Mouse (Mus musculus) v-Abl transformed pro-B cells (cell line): ENCODE data around the gene Sbno1.

Source experiments
- in situ Hi-C, 2 experiments: fragments of 400-800 bp; cut with MboI; formaldehyde crosslinking; loops; one replicate each; pipeline ENCODE4 v1.15.1; 2025; ENCODE audit not compliant: unreplicated experiment in 2 of 2

Sbno1 gene

DNA sequence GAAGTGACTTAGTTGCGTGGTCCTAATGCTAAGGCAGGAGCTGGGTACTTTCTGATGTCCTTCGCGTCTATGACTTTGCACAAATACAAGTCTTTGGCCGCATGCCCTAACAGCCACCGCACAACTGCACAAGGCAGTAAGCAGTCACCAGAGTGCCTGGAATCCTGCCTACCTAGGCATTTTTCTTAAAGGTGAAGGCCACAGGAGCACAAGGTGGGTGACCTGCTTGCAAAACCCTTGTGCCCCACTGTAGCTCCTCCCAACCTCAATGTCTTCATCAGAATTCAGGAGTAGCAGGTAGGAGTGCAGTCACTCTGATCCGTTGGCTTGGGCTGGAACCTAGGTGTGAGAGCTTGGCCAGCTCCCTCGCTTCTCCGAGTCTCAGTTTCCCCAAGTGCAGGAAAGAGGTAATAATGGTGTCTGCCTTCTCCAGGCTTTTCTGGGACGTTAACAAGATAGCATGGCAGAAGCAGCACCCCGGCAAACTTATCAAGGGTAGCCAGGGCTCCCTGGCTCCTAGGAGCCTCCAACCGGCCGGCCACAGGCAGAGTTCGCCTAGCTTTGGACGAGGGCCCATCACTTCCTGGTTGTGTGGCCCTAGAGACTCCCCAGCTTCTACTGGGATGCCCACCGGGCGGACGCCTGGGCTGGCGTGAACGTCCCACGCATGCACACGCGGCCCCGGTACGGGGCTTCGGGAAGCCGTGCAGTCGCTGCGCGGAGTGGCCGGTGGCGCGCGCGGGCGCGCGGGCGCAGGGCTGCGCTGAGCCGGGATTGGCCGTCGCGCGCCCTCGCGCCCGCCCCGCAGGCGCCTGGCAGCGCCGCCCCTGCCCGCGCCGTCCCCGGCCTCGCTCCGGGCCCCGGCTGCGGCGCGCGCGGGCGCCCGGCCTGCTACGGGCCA is 19.1 kb upstream of the Sbno1 start:
- in situ Hi-C loops: loop anchor here (5.0 to 25.0 kb wide), 2 partner anchors 32 to 917 kb away; partner anchors contain the start of gene Rilpl2 (in 1 of the 2)

DNA sequence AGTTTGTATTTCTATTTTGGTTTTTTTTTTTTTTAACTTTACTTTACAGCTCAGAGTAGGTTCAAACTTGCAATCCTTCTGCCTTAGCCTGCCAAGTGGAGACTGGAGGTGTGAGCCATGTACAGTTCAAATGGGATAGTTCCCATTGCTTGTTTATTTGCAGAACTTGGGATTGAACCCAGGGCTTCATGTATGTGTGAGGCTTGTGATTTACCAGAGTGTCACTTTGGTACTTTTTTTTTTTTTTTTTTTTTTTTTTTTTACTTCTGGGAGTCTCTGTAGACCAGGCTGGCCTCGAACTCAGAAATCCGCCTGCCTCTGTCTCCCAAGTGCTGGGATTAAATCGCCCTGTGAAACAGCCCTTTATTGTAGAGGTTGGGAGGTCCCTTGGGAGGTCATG is 18.4 kb upstream of the Sbno1 start:
- in situ Hi-C loops: loop anchor here (5.0 to 25.0 kb wide), 2 partner anchors 33 to 918 kb away; partner anchors contain the start of gene Rilpl2 (in 1 of the 2)

DNA sequence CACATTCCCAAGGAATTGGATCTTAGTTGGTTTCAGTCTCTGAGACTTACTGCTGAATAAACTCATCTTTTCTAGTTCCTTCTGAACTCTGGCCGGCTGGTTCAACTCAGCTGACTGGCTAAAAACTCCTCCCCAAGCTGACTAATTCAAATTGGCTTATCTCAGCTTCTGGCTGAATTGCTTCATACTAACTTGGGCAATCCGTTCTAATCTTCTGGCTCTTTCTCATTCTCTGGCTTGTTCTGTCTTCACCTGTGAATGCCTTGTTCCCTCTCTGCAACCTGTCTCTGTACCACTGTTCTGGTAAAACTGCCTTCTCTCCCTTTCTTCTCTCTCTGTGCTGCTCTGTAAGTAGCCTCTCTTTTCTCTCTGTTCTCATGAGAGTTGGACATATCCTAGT is 16.8 kb upstream of the Sbno1 start:
- in situ Hi-C loops: loop anchor here (5.0 to 25.0 kb wide), 2 partner anchors 35 to 920 kb away; partner anchors contain the start of gene Rilpl2 (in 1 of the 2)

DNA sequence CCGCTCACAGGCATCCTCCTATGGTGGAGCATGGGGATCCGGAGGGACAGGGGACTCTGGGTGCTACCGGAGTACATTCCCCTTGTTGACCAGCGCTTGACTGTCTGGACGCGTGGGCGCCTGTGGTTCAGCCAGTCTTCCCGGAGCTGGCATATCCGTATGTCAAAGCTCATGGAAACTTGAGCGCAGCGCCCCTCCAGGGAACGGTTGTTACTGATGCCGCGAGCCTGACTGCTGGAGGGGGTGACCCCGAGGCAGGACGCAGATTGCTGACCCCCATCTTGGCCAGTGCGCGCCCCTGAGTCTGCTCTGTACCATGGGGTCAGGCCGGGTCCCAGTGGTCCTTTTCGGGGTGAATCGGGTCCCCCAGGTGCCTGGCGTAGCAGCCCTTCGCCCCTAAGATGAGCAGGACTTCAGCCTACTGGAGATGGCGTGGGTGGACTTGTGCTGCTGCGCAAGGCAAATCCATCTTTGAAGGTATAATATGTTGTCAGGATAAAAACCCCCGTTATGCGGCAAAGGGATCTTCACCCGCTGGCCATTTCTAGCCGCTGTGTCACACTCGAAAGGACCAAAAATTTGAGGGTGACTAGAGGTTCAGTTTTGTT is 14.4 kb upstream of the Sbno1 start:
- in situ Hi-C loops: loop anchor here (5.0 to 25.0 kb wide), 2 partner anchors 37 to 922 kb away; partner anchors contain the start of gene Rilpl2 (in 1 of the 2)

DNA sequence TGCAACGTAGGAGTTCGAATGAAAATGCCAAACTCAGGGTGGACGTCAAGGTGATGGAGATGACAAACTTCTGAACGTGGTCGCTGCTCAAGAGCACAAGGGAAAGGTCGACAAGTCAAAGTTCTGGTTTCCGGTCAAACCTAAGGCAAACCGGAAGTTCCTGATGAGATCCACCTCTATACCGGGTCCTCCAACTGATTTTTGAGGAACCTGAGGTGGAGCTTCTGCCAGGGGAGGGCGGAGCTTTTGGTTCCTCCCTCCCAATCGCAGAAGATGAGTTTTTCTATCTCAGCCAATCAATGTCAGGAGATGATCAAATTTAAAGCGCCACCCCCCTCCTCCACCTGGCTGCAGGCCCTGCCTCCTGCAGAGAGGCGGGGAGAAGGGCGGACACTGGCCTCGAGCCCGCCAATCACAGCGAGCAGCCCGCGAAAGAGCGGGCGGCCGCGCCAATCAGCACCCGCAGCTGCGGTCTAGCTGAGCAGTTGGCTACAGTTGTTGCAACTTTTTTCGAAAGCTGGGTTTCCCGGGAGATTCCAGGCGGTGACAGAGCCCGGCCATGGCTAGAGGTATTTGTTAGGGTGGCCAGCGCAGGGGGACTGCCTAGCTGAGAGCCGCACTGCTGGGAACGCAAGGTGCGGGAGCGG is 13.8 kb upstream of the Sbno1 start, which contains the start of gene Kmt5a:
Gene Kmt5a, plus strand, starts transcription at position 484 of the 647 bp plus-strand sequence.
- in situ Hi-C loops: loop anchor here (5.0 to 25.0 kb wide), 6 partner anchors 38 to 923 kb away; partner anchors contain the start of genes Rilpl1 (in 1 of the 2) and Rilpl2 (in 1 of the 2)

DNA sequence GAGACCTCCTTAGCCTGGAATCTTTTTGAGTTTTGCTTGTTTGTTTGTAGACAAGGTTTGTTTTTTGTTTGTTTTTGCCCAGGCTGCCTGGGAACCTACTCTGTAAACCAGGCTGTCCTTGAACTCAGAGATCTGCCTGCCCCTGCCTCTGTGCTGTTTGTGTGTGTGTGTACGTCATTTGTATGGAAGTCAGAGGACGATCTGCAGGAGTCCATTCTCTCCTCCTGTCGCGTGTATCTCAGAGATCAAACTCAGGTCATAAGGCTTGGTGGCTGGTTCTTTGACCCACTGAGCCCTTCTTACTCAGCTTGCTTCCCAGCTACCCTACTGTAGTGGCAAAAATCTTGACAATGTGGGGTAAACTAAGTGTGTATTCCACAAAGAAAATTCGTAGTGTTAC is 12.9 kb upstream of the Sbno1 start:
- in situ Hi-C loops: loop anchor here (5.0 to 25.0 kb wide), 5 partner anchors 49 to 924 kb away; partner anchors contain the start of gene Rilpl1 (in 1 of the 2)

DNA sequence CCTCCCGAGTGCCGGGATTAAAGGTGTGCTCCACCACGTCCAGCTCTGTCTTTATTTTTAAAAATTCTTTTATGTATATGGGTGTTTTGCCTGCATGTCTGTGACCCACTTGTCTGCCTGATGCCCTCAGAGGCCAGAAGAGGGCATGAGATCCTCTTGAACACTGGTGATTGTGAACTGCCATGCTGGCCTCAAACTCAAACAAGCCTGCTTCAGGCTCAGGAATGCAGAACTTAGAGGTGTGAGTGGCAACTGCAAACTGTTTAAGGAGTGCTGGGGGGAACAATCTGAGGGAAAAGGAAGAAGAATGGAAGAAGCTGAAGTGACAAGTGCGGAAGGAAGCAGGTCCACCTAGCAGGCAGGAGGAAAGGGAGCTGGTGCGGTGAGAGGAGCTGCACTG is 12.4 kb upstream of the Sbno1 start:
- in situ Hi-C loops: loop anchor here (5.0 to 25.0 kb wide), 5 partner anchors 49 to 924 kb away; partner anchors contain the start of gene Rilpl1 (in 1 of the 2)

DNA sequence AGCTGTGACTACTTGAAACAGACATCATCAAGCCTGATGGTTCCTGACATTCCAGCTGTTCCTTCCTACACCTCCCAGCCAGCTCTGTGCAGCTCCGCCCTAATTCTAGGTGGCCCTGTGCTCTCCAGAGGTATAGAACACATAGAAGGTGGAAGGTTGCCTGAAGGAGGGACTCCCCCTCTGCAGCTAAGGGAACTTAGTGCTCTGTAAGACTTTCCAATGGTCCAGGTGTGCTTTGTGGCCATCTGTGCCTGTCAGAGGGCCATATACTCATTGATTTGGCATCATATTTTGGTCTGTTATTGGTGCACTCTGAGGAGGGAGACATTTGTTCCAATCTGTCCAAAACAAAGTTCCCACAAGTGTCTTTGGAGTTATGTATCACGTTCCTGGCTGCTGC is 7.2 kb upstream of the Sbno1 start:
- in situ Hi-C loops: loop anchor here (5.0 to 25.0 kb wide), 3 partner anchors 434 to 929 kb away; no protein-coding TSS in a partner anchor

DNA sequence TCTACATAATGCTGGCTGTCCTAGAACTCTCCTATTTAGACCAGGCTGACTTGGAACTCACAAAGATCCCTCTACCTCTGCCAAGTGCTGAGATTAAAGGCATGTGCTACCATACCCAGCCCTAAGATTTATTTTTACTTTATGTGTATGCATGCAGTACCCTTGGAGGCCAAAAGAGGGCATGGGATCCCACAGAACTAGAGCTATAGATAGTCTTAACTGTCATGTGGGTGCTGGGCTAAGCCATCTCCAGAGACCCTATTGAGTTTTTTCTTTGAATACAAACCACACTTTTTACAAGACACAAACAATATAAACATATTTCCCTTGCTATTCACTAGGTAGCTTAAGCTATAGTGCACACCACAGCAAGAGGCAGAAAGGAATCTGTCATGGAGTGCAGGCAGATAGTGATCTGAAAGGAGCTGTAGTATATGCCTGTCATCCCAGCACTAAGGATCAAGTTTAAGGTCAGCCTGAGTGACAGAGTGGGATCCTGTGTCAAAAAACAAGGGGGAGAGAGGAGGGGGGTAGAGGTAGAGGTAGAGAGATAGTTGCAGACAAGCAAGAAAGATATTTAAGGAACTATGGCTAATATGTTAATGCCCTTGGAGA is 6.7 kb upstream of the Sbno1 start:
- in situ Hi-C loops: loop anchor here (5.0 to 25.0 kb wide), 3 partner anchors 435 to 930 kb away; no protein-coding TSS in a partner anchor

DNA sequence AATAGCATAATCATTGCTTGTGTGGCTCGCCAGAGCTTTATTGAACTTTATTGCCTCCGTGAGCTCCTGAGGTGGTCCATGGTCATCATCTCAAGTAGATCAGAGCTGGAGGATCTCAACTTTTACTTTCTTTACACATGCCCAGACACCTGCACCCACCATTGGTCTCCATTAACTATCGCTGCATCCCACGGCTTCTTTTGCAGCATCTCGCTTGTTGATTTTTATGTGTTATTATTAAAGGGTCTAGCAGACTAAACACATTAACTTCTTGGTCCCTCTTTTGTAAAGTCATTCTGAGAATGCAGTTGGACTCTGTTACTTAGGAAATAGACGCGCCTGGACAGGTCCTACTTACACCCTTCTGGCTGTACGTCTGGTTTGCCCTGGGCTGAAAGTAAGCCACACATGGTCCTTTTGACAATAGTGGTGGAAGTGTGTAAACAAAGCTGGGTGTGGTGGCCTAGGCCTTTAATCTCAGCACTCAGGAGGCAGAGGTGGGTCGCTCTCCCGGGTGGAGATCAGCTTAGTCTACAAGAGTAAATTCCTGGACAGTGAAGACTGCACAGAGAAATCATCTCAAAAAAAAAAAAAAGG is 772 bp upstream of the Sbno1 start:
- in situ Hi-C loops: loop anchor here in 1 of 2 experiments (25.0 kb wide), 1 partner anchor 936 kb away; no protein-coding TSS in a partner anchor

DNA sequence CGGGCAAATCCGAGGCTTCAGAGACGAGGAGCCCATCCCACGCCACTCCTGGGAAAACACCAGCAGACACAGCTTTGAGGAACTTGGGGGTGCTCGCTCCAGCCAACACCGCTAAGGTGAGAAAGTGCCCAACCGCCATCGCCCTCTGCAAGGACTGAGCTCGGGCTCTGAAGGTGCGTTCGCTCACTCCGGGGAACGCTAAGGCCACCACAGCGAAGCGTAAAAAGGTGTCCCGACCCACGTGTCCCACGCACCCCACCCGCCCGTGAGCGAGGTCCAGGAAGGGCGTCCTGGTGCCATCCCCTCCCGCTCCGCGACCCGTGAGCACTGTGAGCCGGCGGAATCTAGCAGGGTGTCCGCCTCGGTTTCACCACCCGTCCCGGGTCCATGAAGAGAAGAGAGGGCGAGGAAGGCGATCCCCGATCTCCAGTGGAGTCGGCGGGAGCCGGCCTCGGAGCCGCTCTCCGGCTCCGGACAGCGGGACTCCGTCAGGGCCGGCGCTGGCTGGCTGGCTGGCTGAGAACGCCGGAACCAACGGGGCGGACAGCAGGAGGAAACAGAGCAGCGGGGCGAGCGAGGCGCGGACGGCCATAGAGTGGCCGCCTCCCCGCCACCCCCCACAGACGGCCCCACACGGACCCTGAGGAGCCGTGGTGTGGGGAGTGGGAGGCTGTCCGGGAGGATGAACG is 934 bp downstream of the Sbno1 start:
- in situ Hi-C loops: loop anchor here in 1 of 2 experiments (25.0 kb wide), 1 partner anchor 937 kb away; no protein-coding TSS in a partner anchor

DNA sequence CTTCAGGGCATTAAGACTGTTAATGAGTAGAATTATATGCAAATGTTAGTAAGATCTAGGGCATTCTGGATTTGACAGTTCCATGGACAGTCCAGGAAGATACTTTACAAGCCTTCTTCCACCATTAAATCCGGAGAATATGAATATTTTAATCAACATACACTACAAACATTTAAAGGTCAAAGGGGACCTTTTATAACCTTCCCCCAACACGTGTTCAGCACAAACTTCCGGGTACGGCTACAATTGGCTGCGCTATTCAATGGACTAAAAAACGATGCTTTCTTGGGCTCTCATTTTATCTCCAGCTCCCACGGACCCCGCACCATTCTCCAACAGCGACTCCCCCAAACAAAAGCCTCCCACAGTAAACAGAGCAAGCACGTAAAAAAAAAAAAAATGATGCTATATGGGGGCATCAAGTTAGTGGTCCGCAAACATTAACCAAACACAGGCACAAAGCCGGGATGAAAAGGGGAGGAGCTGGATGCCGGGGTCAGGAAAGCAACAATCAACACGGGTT is 1.5 kb downstream of the Sbno1 start:
- in situ Hi-C loops: no loop called here

DNA sequence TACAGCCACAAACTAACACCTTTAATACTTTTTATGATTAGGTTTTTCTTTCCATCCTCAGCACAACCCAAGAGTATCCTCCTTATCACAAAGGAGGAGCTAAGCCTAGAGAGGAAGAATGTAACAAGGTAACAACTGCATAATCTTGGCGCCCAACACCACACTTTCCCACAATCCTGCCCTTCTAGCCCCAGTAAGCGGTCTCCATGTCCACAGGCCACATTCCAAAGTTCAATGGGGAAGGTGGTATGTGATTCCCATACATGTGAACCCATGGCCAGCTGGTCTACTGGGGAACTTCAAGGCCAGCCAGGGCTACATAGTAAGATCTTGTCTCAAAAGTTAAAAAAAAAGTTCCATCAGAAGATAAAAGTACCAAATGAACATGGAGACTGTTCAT is 4.0 kb downstream of the Sbno1 start:
- in situ Hi-C loops: no loop called here

DNA sequence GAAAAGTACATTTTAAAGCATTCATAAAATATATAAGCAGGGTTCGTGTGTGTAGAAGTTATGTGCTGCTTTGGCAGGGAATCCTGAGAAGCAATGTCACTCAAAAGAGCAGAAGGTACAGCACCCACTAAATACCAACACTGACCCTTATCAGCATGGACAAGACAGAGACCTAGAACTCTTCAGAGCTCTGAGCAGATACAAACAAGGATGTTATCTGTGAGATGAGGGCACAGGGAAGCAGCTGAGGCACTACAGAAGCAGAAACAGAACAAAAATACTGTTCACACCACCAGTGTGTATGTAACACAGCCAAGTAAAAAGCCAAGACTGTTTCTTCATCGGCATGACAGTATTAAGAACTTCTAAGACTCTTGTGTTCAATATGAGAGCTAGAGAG is 6.9 kb downstream of the Sbno1 start:
- in situ Hi-C loops: no loop called here

DNA sequence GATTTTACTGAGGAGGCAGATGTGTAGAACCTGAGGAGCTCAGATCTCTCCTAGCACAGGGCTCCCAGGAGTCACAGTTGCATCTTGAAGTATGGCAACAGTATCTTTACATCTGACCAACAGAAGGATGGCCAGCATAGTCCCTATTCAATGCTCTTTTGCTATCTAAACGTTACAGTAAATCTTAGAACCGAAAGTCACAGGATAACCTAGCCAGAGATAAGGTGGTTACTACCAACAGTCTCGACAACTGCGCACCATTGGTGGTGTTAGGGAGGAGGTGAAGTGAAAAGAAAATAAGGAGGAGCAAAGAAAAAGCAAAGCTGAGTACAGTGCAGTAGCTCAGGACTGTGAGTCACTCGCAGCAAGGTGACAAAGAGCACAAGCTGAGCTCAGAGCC is 13.6 kb downstream of the Sbno1 start:
- in situ Hi-C loops: no loop called here

DNA sequence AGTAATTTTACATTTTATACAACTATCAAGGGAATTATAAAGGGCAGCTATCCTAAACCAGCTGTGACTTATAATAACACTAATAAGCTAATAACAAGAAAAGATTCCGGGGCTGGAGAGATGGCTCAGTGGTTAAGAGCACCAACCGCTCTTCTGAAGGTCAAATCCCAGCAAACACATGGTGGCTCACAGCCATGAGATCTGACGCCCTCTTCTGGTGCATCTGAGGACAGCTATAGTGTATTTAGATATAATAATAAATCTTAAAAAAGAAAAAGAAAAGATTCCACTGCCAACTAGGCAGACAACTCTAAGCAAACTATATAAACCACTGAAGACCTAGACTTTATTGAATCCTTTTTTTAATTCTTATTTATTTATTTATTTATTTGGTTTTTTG is 15.0 kb downstream of the Sbno1 start:
- in situ Hi-C loops: no loop called here

DNA sequence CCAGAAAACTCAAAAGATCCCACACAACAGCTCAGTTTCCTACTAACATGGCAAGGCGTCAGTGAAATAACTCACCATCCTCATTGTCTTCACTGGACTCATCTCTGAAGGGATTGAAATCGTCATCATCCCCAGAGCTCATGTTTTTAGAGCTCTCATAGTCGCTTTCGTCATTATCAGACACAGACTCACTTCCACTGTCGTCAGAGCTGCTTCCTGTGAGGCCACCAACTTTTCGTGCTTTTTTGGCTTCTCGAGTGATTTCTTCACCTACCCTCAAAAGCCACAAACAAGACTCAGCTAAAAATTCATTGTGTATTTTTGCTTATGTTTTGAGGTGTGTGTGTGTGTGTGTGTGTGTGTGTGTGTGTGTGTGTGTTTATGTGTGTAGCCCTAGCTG is 32.1 kb downstream of the Sbno1 start:
- in situ Hi-C loops: loop anchor here in 1 of 2 experiments (25.0 kb wide), 1 partner anchor 1931 kb away; no protein-coding TSS in a partner anchor

DNA sequence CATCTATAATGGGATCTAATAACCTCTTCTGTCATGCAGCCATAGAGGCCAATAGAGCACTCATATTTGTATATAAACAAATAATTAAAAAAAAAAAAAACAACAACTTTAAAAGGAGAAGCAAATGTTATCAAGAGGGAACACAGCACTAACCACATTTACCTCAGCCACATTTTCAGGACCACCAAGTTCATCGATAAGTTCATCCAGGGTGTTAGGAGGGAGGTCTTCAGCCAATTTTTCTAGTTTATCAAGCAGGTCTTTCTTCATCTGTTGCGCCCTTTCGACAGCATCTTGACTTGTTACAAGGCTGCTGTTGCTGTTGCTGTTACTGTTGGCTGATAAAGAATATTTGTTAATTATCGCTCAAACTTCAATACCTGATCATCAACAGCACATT is 33.4 kb downstream of the Sbno1 start:
- in situ Hi-C loops: loop anchor here in 1 of 2 experiments (25.0 kb wide), 1 partner anchor 1930 kb away; no protein-coding TSS in a partner anchor
